Mouse (Mus musculus) CH12.LX (cell line): ENCODE measurements around the gene Ctbs. TPM values are rescaled to one million over a fixed set of nuclear protein-coding genes. Genes with fewer than 3 reads are reported as not detected.

ENCODE experiments used
- DNase-seq: peaks from one replicate; pipeline ENCODE4 v3.0.0-alpha.2; 2013; ENCODE audit errors: extremely low read depth
- H3K27ac ChIP-seq: 2 replicates; pipeline ENCODE4 v1.5.1; 2012; ENCODE audit warnings: low read depth, mild to moderate bottlenecking, control low read depth, moderate library complexity; ENCODE audit not compliant: insufficient read depth
- H3K27me3 ChIP-seq: replicated peaks from 2 replicates; pipeline ENCODE3; 2012; ENCODE audit warnings: inconsistent platforms
- H3K36me3 ChIP-seq, 2 experiments: replicated peaks in 1 of 2; 2 replicates each; pipeline versions ENCODE3 to v1.6.1; 2012; ENCODE audit warnings: inconsistent platforms in 1 of 2, low read length in 1 of 2, mild to moderate bottlenecking in 1 of 2, mixed read lengths in 1 of 2, moderate library complexity in 1 of 2; ENCODE audit not compliant: control insufficient read depth in 1 of 2, insufficient read depth in 1 of 2
- H3K4me1 ChIP-seq, 2 experiments: 2 replicates each; pipeline ENCODE4 v1.6.1; 2012; ENCODE audit warnings: inconsistent platforms in 1 of 2, moderate library complexity in 1 of 2; ENCODE audit not compliant: insufficient read depth in 2 of 2, control insufficient read depth in 1 of 2
- H3K4me2 ChIP-seq: 2 replicates; pipeline ENCODE4 v1.6.1; 2012; ENCODE audit warnings: low read depth, mild to moderate bottlenecking, control low read depth; ENCODE audit not compliant: poor library complexity, insufficient read depth, severe bottlenecking
- H3K4me3 ChIP-seq, 3 experiments: fragments of 150-350 bp in 1 of 3; sonication (generic) in 1 of 3; replicated peaks in 1 of 3; 2 replicates each; pipeline versions ENCODE3 to v1.5.1; 2011 to 2012; ENCODE audit warnings: low read depth in 2 of 3, low read length in 2 of 3, mild to moderate bottlenecking in 2 of 3, moderate library complexity in 2 of 3, control low read depth in 1 of 3, improper control_type of control experiment in 1 of 3, inconsistent platforms in 1 of 3, mixed read lengths in 1 of 3; ENCODE audit not compliant: poor library complexity in 1 of 3
- H3K79me2 ChIP-seq: replicated peaks from 2 replicates; pipeline ENCODE4 v1.6.1; 2012; ENCODE audit warnings: mild to moderate bottlenecking, moderate library complexity; ENCODE audit not compliant: control insufficient read depth, poor library complexity, insufficient read depth, severe bottlenecking; ENCODE audit errors: extremely low read depth
- H3K9ac ChIP-seq: 2 replicates; pipeline ENCODE4 v1.6.1; 2012; ENCODE audit warnings: low read depth, mild to moderate bottlenecking, control low read depth, moderate library complexity; ENCODE audit not compliant: insufficient read depth
- H3K9me3 ChIP-seq: replicated peaks from 2 replicates; pipeline ENCODE3; 2012; ENCODE audit warnings: low read length, inconsistent platforms, mixed read lengths
- BHLHE40 ChIP-seq: IDR thresholded peaks from 2 replicates; pipeline ENCODE4 v1.6.1; 2011; ENCODE audit warnings: mild to moderate bottlenecking, low read depth, low read length, improper control_type of control experiment
- CHD2 ChIP-seq: IDR thresholded peaks from 2 replicates; pipeline ENCODE4 v1.6.1; 2011; ENCODE audit warnings: low read length, improper control_type of control experiment
- CTCF ChIP-seq, 2 experiments: IDR thresholded peaks in 1 of 2; conservative IDR thresholded peaks in 1 of 2; 2 replicates each; pipeline ENCODE4 v1.5.1; 2011 to 2012; ENCODE audit warnings: low read depth in 2 of 2, low read length in 2 of 2, improper control_type of control experiment in 1 of 2, inconsistent platforms in 1 of 2, mild to moderate bottlenecking in 1 of 2, moderate library complexity in 1 of 2
- E2F4 ChIP-seq: IDR thresholded peaks from 2 replicates; pipeline ENCODE4 v1.6.1; 2011; ENCODE audit warnings: low read depth, low read length, improper control_type of control experiment; ENCODE audit not compliant: insufficient replicate concordance
- ELF1 ChIP-seq: IDR thresholded peaks from 2 replicates; pipeline ENCODE4 v1.6.1; 2014; ENCODE audit warnings: low read depth, mild to moderate bottlenecking, inconsistent platforms, low read length, improper control_type of control experiment
- ETS1 ChIP-seq: conservative IDR thresholded peaks from 2 replicates; pipeline ENCODE4 v1.6.1; 2012; ENCODE audit warnings: low read depth, mild to moderate bottlenecking, inconsistent platforms, low read length, improper control_type of control experiment, moderate library complexity
- HCFC1 ChIP-seq: IDR thresholded peaks from 2 replicates; pipeline ENCODE4 v1.6.1; 2012; ENCODE audit warnings: low read depth, mild to moderate bottlenecking, inconsistent platforms, low read length, improper control_type of control experiment
- IRF4 ChIP-seq: IDR thresholded peaks from 2 replicates; pipeline ENCODE4 v1.6.1; 2014; ENCODE audit warnings: low read depth, mild to moderate bottlenecking, inconsistent platforms, low read length, improper control_type of control experiment
- JUN ChIP-seq: IDR thresholded peaks from 2 replicates; pipeline ENCODE4 v1.6.1; 2011; ENCODE audit warnings: low read depth, mild to moderate bottlenecking, low read length, improper control_type of control experiment, moderate library complexity; ENCODE audit not compliant: insufficient read depth
- KAT2A ChIP-seq: IDR thresholded peaks from 2 replicates; pipeline ENCODE4 v1.6.1; 2012; ENCODE audit warnings: low read length, improper control_type of control experiment, inconsistent platforms; ENCODE audit not compliant: insufficient replicate concordance
- MAFK ChIP-seq: IDR thresholded peaks from 2 replicates; pipeline ENCODE4 v1.6.1; 2011; ENCODE audit warnings: low read length, improper control_type of control experiment; ENCODE audit not compliant: insufficient replicate concordance
- MAX ChIP-seq: IDR thresholded peaks from 2 replicates; pipeline ENCODE4 v1.6.1; 2011; ENCODE audit warnings: low read length, improper control_type of control experiment
- MAZ ChIP-seq: IDR thresholded peaks from 2 replicates; pipeline ENCODE4 v1.6.1; 2012; ENCODE audit warnings: low read depth, mild to moderate bottlenecking, inconsistent platforms, low read length, improper control_type of control experiment, moderate library complexity
- MXI1 ChIP-seq: IDR thresholded peaks from 2 replicates; pipeline ENCODE4 v1.6.1; 2011; ENCODE audit warnings: mild to moderate bottlenecking, low read depth, low read length, improper control_type of control experiment
- MYC ChIP-seq: IDR thresholded peaks from 2 replicates; pipeline ENCODE4 v1.6.1; 2011; ENCODE audit warnings: low read depth, mild to moderate bottlenecking, improper control_type of control experiment, low read length
- NELFE ChIP-seq: IDR thresholded peaks from 2 replicates; pipeline ENCODE4 v1.6.1; 2011; ENCODE audit warnings: low read depth, low read length, improper control_type of control experiment
- PAX5 ChIP-seq: IDR thresholded peaks from 2 replicates; pipeline ENCODE4 v1.6.1; 2012; ENCODE audit warnings: low read length, inconsistent platforms, mixed read lengths
- POLR2AphosphoS2 ChIP-seq: IDR thresholded peaks from 2 replicates; pipeline ENCODE4 v1.6.1; 2011; ENCODE audit warnings: low read depth, low read length, improper control_type of control experiment
- RAD21 ChIP-seq: IDR thresholded peaks from 2 replicates; pipeline ENCODE4 v1.6.1; 2011; ENCODE audit warnings: low read depth, mild to moderate bottlenecking, low read length, improper control_type of control experiment, moderate library complexity
- SMC3 ChIP-seq: IDR thresholded peaks from 2 replicates; pipeline ENCODE4 v1.6.1; 2011; ENCODE audit warnings: low read depth, low read length, improper control_type of control experiment
- TBP ChIP-seq: conservative IDR thresholded peaks from 2 replicates; pipeline ENCODE4 v1.6.1; 2011; ENCODE audit warnings: low read depth, low read length, improper control_type of control experiment
- TCF12 ChIP-seq: IDR thresholded peaks from 2 replicates; pipeline ENCODE4 v1.6.1; 2014; ENCODE audit warnings: low read depth, mild to moderate bottlenecking, inconsistent platforms, low read length, improper control_type of control experiment
- UBTF ChIP-seq: IDR thresholded peaks from 2 replicates; pipeline ENCODE4 v1.6.1; 2012; ENCODE audit warnings: low read depth, mild to moderate bottlenecking, inconsistent platforms, low read length, improper control_type of control experiment, moderate library complexity
- USF1 ChIP-seq: IDR thresholded peaks from 2 replicates; pipeline ENCODE4 v1.6.1; 2014; ENCODE audit warnings: low read depth, mild to moderate bottlenecking, inconsistent platforms, low read length, improper control_type of control experiment
- ZKSCAN1 ChIP-seq: IDR thresholded peaks from 2 replicates; pipeline ENCODE4 v1.6.1; 2012; ENCODE audit warnings: low read depth, inconsistent platforms, low read length, improper control_type of control experiment, borderline replicate concordance
- ZNF384 ChIP-seq: IDR thresholded peaks from 2 replicates; pipeline ENCODE4 v1.6.1; 2012; ENCODE audit warnings: low read depth, low read length, improper control_type of control experiment, inconsistent platforms
- dilution Hi-C: fragments of 300-500 bp; cut with MboI; formaldehyde crosslinking; loops from 2 replicates; pipeline ENCODE4 v1.14.3; 2020; ENCODE audit warnings: low sequenced_read_pairs; ENCODE audit not compliant: extremely low pct_unique_long_range_greater_than_20kb, extremely low pct_ligation_motif_present
- in situ Hi-C: fragments of 300-500 bp; cut with MboI; formaldehyde crosslinking; loops from 3 replicates; pipeline ENCODE4 v1.14.3; 2019; ENCODE audit warnings: low sequenced_read_pairs, low pct_ligation_motif_present, low pct_unique_long_range_greater_than_20kb, mixed read lengths
- polyA plus RNA-seq: library from polyadenylated mRNA; unstranded; fragments of >175 nt; gene quantifications from 2 replicates; pipeline ENCODE4 v1.2.1, GENCODE M21; 2012; ENCODE audit warnings: low read depth; ENCODE audit not compliant: insufficient read length
- total RNA-seq, 2 experiments: library from RNA; depleted of rRNA; stranded (reverse); fragments of 300-350 nt in 1 of 2; fragments of >200 nt in 1 of 2; gene quantifications; 2 replicates each; pipeline ENCODE4 v1.2.3; 2012 to 2014

Gene Ctbs
- total and polyA plus RNA-seq, 3 experiments: 21.4 to 48.8 (median 33.5) TPM

DNA sequence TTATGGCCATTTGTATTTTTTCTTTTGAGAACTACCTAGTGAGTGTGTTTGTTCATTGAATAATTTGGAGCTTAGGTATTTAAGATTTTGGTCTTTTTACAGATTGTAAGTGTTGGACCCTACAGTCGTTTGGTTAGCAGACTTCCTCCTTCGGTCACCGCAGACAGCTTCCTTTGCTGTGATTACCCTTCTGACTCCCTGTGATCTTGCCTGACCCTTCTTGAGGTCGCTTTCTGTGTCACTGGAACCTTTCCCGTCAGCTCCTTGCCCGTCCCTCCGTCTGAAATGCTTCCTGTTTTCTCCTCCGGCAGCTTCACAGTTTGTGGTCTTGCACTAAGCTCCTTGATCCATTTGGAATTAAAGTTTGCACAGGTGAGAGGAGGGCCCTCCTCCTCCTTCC lies 27.8 kb upstream of the Ctbs start:
- TF ChIP-seq SMC3 (no peak), RAD21 (no peak), USF1 (no peak), PAX5 (no peak), KAT2A (no peak), BHLHE40 (no peak), MAFK (no peak), MAX (no peak), IRF4 (no peak), ZKSCAN1 (no peak), TBP (no peak), ETS1 (no peak), JUN (no peak), MAZ (no peak), UBTF (no peak), CHD2 (no peak), ZNF384 (no peak), MXI1 (no peak)
- Histone ChIP-seq H3K4me1 (no peaks in the 10 kb centered on the region), H3K27me3 (no peaks in the 10 kb centered on the region), H3K79me2 (no peaks in the 10 kb centered on the region), H3K27ac (no peak overlapping the region), H3K9ac (no peak overlapping the region), H3K4me2 (no peak overlapping the region), H3K36me3 (peaks cover 32 to 83% of the 10 kb centered on the region in 2 experiments), H3K4me3 (no peak overlapping the region), H3K9me3 (no peaks in the 10 kb centered on the region)
- dilution Hi-C loops (no loop called here), in situ Hi-C loops (no loop called here)
- DNase-seq: no peak

DNA sequence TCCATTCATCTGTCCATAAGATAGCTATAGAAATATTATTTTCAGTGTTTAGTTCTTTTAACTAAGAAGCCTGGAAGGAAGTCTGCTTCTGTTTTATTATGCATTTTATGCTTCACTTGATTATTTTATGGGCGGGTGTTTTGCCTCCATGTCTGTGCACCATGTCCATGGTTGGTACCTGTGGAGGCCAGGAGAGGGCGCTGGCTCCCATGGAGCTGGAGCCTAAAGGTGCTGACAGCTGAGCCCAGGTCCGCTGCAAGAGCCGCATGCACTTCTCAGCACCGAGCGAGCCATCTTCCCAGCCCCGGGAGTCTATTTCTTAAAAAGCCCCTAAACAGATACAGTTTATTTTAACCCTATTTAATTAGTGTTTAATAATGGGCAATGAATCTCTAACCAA lies 25.9 kb upstream of the Ctbs start:
- Histone ChIP-seq H3K4me1 (no peaks in the 10 kb centered on the region), H3K9me3 (no peaks in the 10 kb centered on the region), H3K36me3 (peaks cover 37 to 83% of the 10 kb centered on the region in 2 experiments), H3K4me2 (no peak overlapping the region), H3K9ac (no peak overlapping the region), H3K27ac (no peak overlapping the region), H3K79me2 (no peaks in the 10 kb centered on the region), H3K4me3 (no peak overlapping the region), H3K27me3 (no peaks in the 10 kb centered on the region)
- in situ Hi-C loops (no loop called here), dilution Hi-C loops (no loop called here)
- DNase-seq: peak; percentile 29
- no peak for TF ChIP-seq ELF1
- no peak for TF ChIP-seq MXI1
- TF ChIP-seq JUN: no peak
- no peak for TF ChIP-seq KAT2A
- peak; percentile 29 for TF ChIP-seq SMC3
- TF ChIP-seq POLR2AphosphoS2: no peak
- peak in 1 of 2 experiments; percentile 51; a peak in 2 of 4 replicates for TF ChIP-seq CTCF (conservative IDR thresholded peaks at IDR 0.05 in 1 of 2, IDR thresholded peaks at IDR 0.05 in 1 of 2; ENCODE audit: low read depth in 2 of 2, low read length in 2 of 2)
- TF ChIP-seq ZNF384: no peak
- no peak for TF ChIP-seq ZKSCAN1
- TF ChIP-seq RAD21: peak; percentile 26
- no peak for TF ChIP-seq PAX5
- TF ChIP-seq MAFK: no peak
- TF ChIP-seq UBTF: no peak
- no peak for TF ChIP-seq NELFE
- no peak for TF ChIP-seq MYC
- TF ChIP-seq E2F4: no peak
- TF ChIP-seq TBP: no peak
- no peak for TF ChIP-seq TCF12
- no peak for TF ChIP-seq HCFC1
